Mouse (Mus musculus) G1E (cell line): Measurements from ENCODE around the gene Dyrk1a.

Source experiments
- CTCF ChIP-seq: IDR thresholded peaks from 2 replicates; pipeline ENCODE4 v1.5.1; 2012; ENCODE audit warnings: low read depth, low read length, inconsistent platforms, mixed read lengths
- TAL1 ChIP-seq: conservative IDR thresholded peaks from 2 replicates; pipeline ENCODE4 v1.6.1; 2012; ENCODE audit warnings: low read depth, low read length, inconsistent platforms, mixed read lengths

- TF ChIP-seq CTCF: no peak
- no peak for TF ChIP-seq TAL1
Measured at GRCm38 (mm10) chr16:94549813-94550212, 20.0 kb upstream of the Dyrk1a start.
